ENCODE assay signal across 9 mouse cellular contexts in the genomic region with DNA sequence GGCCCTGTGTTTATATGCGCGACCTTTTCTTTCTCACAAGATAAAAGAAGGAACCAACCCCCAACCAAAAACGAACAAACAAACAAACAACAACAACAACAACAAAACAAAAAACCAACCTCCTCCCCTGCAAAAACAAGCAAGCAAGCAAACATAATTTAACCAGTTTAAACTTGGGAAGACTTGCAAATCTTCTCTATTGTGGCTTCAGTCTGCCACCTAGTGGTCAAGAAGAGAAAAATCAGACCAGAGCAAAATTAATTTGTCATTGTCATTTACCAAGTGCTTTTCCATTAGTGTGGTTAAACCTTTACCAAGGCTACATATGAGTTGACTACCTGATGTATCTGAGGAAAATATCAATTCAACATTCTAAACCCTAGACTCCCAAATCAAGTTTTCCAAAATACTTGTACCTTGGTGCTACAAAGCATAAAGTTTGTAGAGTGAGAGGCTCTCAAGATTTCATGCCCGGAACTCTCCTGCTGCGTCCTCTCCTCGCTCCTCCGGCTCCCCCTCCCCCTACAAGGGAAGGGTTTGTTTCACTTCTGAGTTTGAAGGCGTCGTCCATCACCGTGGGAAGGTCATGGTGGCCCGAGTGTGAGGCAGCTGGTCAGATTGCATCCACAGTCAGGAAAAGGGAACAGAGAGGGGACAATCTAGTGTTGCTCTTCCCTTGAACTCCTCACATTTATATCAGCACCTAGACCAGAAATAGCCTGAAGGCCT. TPM values are rescaled to one million over a fixed set of nuclear protein-coding genes. Genes with fewer than 3 reads are reported as not detected.
DNase-seq lines count a peak whose midpoint lies in the region; ATAC-seq lines count a peak whose summit lies in the region.
"Had no signal": no experiment of that assay in that cellular context is flagged by ENCODE, and none has a peak within 500 bp of the region (broad histone marks: within the 10 kb centered on the region; RNA-seq: fewer than 3 reads in every experiment).

No protein-coding gene starts in this region.

- no peak for ATAC-seq in midbrain, embryonic 11.5 days (ENCODE audit: low FRiP score)
- ATAC-seq in heart, embryonic 14.5 days (ENCODE audit: insufficient number of reproducible peaks, insufficient read depth, low FRiP score, low read depth): no peak
- ATAC-seq in midbrain, embryonic 14.5 days (ENCODE audit: low FRiP score, low TSS enrichment): no peak; the same call in 1 of the 2 replicates

- no peak overlapping the region for H3K9ac ChIP-seq in midbrain, embryonic 11.5 days (ENCODE audit: low read length)
- H3K9ac ChIP-seq in heart, embryonic 14.5 days (ENCODE audit: low read length): no peak overlapping the region
- no peak overlapping the region for H3K9ac ChIP-seq in midbrain, embryonic 14.5 days (replicated peaks; ENCODE audit: low read length)

- H3K4me3 ChIP-seq in midbrain, embryonic 11.5 days (ENCODE audit: low read depth, low read length): no peak overlapping the region
- no peak overlapping the region for H3K4me3 ChIP-seq in midbrain, embryonic 10.5 days
- no peak overlapping the region for H3K4me3 ChIP-seq in heart, embryonic 14.5 days (ENCODE audit: control insufficient read depth in 1 of 2, insufficient read depth in 1 of 2, low read depth in 1 of 2, low read length in 2 of 2)
- no peak overlapping the region for H3K4me3 ChIP-seq in midbrain, embryonic 14.5 days (replicated peaks; ENCODE audit: low read depth, low read length)

- no peaks in the 10 kb centered on the region for H3K36me3 ChIP-seq in midbrain, embryonic 11.5 days (ENCODE audit: control insufficient read depth, insufficient read depth, low read length)
- no peaks in the 10 kb centered on the region for H3K36me3 ChIP-seq in midbrain, embryonic 10.5 days
- H3K36me3 ChIP-seq in heart, embryonic 14.5 days (ENCODE audit: control insufficient read depth, insufficient read depth, low read length): no peaks in the 10 kb centered on the region
- H3K36me3 ChIP-seq in midbrain, embryonic 14.5 days (ENCODE audit: control insufficient read depth, insufficient read depth, low read length): no peaks in the 10 kb centered on the region

- H3K4me2 ChIP-seq in midbrain, embryonic 11.5 days: no peak overlapping the region
- 0 out of 2 replicates have a peak overlapping the region, but pooled peaks have one; percentile 11 for H3K4me2 ChIP-seq in heart, embryonic 14.5 days (ENCODE audit: low read length)
- H3K4me2 ChIP-seq in midbrain, embryonic 14.5 days (ENCODE audit: low read length): no peak overlapping the region

- intact Hi-C loops in gastrocnemius, postnatal 14 days (cut with DNase I; ENCODE audit: low total_unique reads): loop anchor here (2.0 to 5.0 kb wide), 2 partner anchors 47 to 258 kb away; no protein-coding TSS in a partner anchor

- H3K27me3 ChIP-seq in midbrain, embryonic 11.5 days (ENCODE audit: control insufficient read depth, insufficient read depth, low read length): no peaks in the 10 kb centered on the region
- H3K27me3 ChIP-seq in midbrain, embryonic 10.5 days (ENCODE audit: low read depth, poor library complexity, severe bottlenecking): no peaks in the 10 kb centered on the region
- no peaks in the 10 kb centered on the region for H3K27me3 ChIP-seq in heart, embryonic 14.5 days (ENCODE audit: control insufficient read depth, insufficient read depth, low read length)
- no peaks in the 10 kb centered on the region for H3K27me3 ChIP-seq in midbrain, embryonic 14.5 days (ENCODE audit: control insufficient read depth, insufficient read depth, low read length)

- no peaks in the 10 kb centered on the region for H3K9me3 ChIP-seq in midbrain, embryonic 11.5 days (ENCODE audit: control insufficient read depth, low read length)
- H3K9me3 ChIP-seq in midbrain, embryonic 10.5 days (replicated peaks): no peaks in the 10 kb centered on the region
- no peaks in the 10 kb centered on the region for H3K9me3 ChIP-seq in heart, embryonic 14.5 days (ENCODE audit: control insufficient read depth, low read length)
- no peaks in the 10 kb centered on the region for H3K9me3 ChIP-seq in midbrain, embryonic 14.5 days (ENCODE audit: control insufficient read depth, low read length)
- H3K9me3 ChIP-seq: G1E had no signal

- no peak overlapping the region for H3K27ac ChIP-seq in midbrain, embryonic 11.5 days (ENCODE audit: low read depth, low read length)
- no peak overlapping the region for H3K27ac ChIP-seq in midbrain, embryonic 10.5 days (replicated peaks)
- H3K27ac ChIP-seq in heart, embryonic 14.5 days (replicated peaks in 1 of 2; ENCODE audit: control insufficient read depth in 1 of 2, insufficient read depth in 1 of 2, low read depth in 2 of 2, low read length in 2 of 2): no peak overlapping the region
- H3K27ac ChIP-seq in midbrain, embryonic 14.5 days (replicated peaks; ENCODE audit: low read depth, low read length): no peak overlapping the region

- WGBS in midbrain, embryonic 11.5 days: 21% methylated on average over 11 of the region's 11 CpGs
- 25% methylated on average over 11 of the region's 11 CpGs for WGBS in midbrain, embryonic 10.5 days
- WGBS in heart, embryonic 14.5 days: 22% methylated on average over 11 of the region's 11 CpGs
- 21% methylated on average over 11 of the region's 11 CpGs for WGBS in midbrain, embryonic 14.5 days

- H3K4me1 ChIP-seq in midbrain, embryonic 11.5 days (ENCODE audit: control insufficient read depth, insufficient read depth, low read length): no peaks in the 10 kb centered on the region
- 0 out of 2 replicates have a peak, but pooled peaks cover 2% of the 10 kb centered on the region for H3K4me1 ChIP-seq in midbrain, embryonic 10.5 days
- H3K4me1 ChIP-seq in heart, embryonic 14.5 days (ENCODE audit: control insufficient read depth in 2 of 2, insufficient read depth in 2 of 2, low read length in 2 of 2): no peaks in the 10 kb centered on the region
- no peaks in the 10 kb centered on the region for H3K4me1 ChIP-seq in midbrain, embryonic 14.5 days (ENCODE audit: control insufficient read depth, insufficient read depth, low read length)

- peak; percentile 22 to 48 for DNase-seq in cerebellum, postnatal 14 days
- no peak for DNase-seq in cerebellum, adult 8-10 months
- peak; percentile 87 for DNase-seq in midbrain, embryonic 11.5 days (ENCODE audit: low spot score, missing footprints)
- no peak for DNase-seq in midbrain, embryonic 10.5 days (ENCODE audit: low spot score)
- peak; percentile 81 for DNase-seq in midbrain, embryonic 14.5 days
- DNase-seq in Muller cell, postnatal 12 days (ENCODE audit: inconsistent ontology term): no peak
- no peak for DNase-seq in gastrocnemius, postnatal 14 days

RNA-seq across cellular contexts. Expression of gene Rfc4, which starts 8.0 kb away (rescaled TPM):
- polyA plus RNA-seq in midbrain, embryonic 11.5 days (2014; fragmentation: Nextera tagmentation; extraction: Ambion mirVana): 237 and 249 TPM in 2 replicates
- polyA plus RNA-seq in midbrain, embryonic 10.5 days (2016; fragmentation: Nextera tagmentation; extraction: Ambion mirVana): 238 and 272 TPM in 2 replicates
- 84.8 and 86.4 TPM in 2 replicates for polyA plus RNA-seq in heart, embryonic 14.5 days (2014; fragmentation: Nextera tagmentation; extraction: Ambion mirVana)
- 41.9 and 57.1 TPM in 2 replicates for polyA plus RNA-seq in midbrain, embryonic 14.5 days (2014; fragmentation: Nextera tagmentation; extraction: Ambion mirVana)
- total RNA-seq in gastrocnemius, postnatal 14 days (2021): 1 to 10 TPM; 6.1 to 6.5 TPM

RNA-seq across cellular contexts. Expression of gene Adipoq, which starts 10.8 kb away (rescaled TPM):
- polyA plus RNA-seq in midbrain, embryonic 11.5 days (2014; fragmentation: Nextera tagmentation; extraction: Ambion mirVana): 0.22 TPM in 1 of 2 replicates, not detected in the other
- polyA plus RNA-seq in midbrain, embryonic 10.5 days (2016; fragmentation: Nextera tagmentation; extraction: Ambion mirVana): not detected in 2 replicates
- 0.15 TPM in 1 of 2 replicates, not detected in the other for polyA plus RNA-seq in heart, embryonic 14.5 days (2014; fragmentation: Nextera tagmentation; extraction: Ambion mirVana)
- not detected in 2 replicates for polyA plus RNA-seq in midbrain, embryonic 14.5 days (2014; fragmentation: Nextera tagmentation; extraction: Ambion mirVana)
- total RNA-seq in gastrocnemius, postnatal 14 days (2021): 1 to 10 TPM in 1 of 2 experiments, under 1 TPM in 1; 0.93 to 3.9 TPM
- polyA plus RNA-seq: G1E had no signal

RNA-seq across cellular contexts. Expression of gene Eif4a2, which starts 28.3 kb away (rescaled TPM):
- polyA plus RNA-seq in midbrain, embryonic 11.5 days (2014; fragmentation: Nextera tagmentation; extraction: Ambion mirVana): 210 and 232 TPM in 2 replicates
- polyA plus RNA-seq in midbrain, embryonic 10.5 days (2016; fragmentation: Nextera tagmentation; extraction: Ambion mirVana): 154 and 155 TPM in 2 replicates
- polyA plus RNA-seq in heart, embryonic 14.5 days (2014; fragmentation: Nextera tagmentation; extraction: Ambion mirVana): 174 and 182 TPM in 2 replicates
- polyA plus RNA-seq in midbrain, embryonic 14.5 days (2014; fragmentation: Nextera tagmentation; extraction: Ambion mirVana): 337 and 373 TPM in 2 replicates
- total RNA-seq in gastrocnemius, postnatal 14 days (2021): 100 to 1,000 TPM; 294 to 336 TPM

Comparison
In these comparisons a context has a peak if more than half of its experiments do, and no peak if none do; other contexts are left out.
1. DNase-seq: peak in cerebellum, postnatal 14 days (2 of 2), midbrain, embryonic 11.5 days (single experiment) and midbrain, embryonic 14.5 days (single experiment); none in cerebellum, adult 8-10 months (single experiment), midbrain, embryonic 10.5 days (single experiment), Muller cell, postnatal 12 days (single experiment) and gastrocnemius, postnatal 14 days (single experiment).